Mouse (Mus musculus) heart, embryonic 13.5 days (tissue): Measurements from ENCODE around the gene Arhgap15. TPM values are rescaled to one million over a fixed set of nuclear protein-coding genes. Genes with fewer than 3 reads are reported as not detected.

Source experiments
- ATAC-seq: fragments of 200-750 bp; cut with Nextera tagmentation; 2 replicates; pipeline ENCODE4 v1.8.0; 2017; ENCODE audit warnings: moderate TSS enrichment; ENCODE audit not compliant: insufficient number of reproducible peaks, low FRiP score, low TSS enrichment; ENCODE audit errors: extremely low read depth
- H3K27ac ChIP-seq: fragments of 300-500 bp; sonication (generic); replicated peaks from 2 replicates; pipeline ENCODE4 v1.5.1; 2015; ENCODE audit warnings: moderate library complexity, mild to moderate bottlenecking, inconsistent platforms
- H3K27me3 ChIP-seq: fragments of 300-500 bp; sonication (generic); replicated peaks from 2 replicates; pipeline ENCODE4 v1.6.1; 2015; ENCODE audit warnings: mild to moderate bottlenecking, inconsistent platforms
- H3K36me3 ChIP-seq: fragments of 300-500 bp; sonication (generic); 2 replicates; pipeline ENCODE4 v1.6.1; 2015; ENCODE audit warnings: mild to moderate bottlenecking, inconsistent platforms
- H3K4me1 ChIP-seq: fragments of 300-500 bp; sonication (generic); 2 replicates; pipeline ENCODE4 v1.6.1; 2015; ENCODE audit warnings: inconsistent platforms
- H3K4me2 ChIP-seq: fragments of 300-500 bp; sonication (generic); 2 replicates; pipeline ENCODE4 v1.6.1; 2015; ENCODE audit warnings: inconsistent platforms, mild to moderate bottlenecking, moderate library complexity
- H3K4me3 ChIP-seq: fragments of 300-500 bp; sonication (generic); 2 replicates; pipeline ENCODE4 v1.5.1; 2015; ENCODE audit warnings: moderate library complexity, mild to moderate bottlenecking, inconsistent platforms
- H3K9ac ChIP-seq: fragments of 300-500 bp; sonication (generic); 2 replicates; pipeline ENCODE4 v1.6.1; 2015; ENCODE audit warnings: inconsistent platforms, mild to moderate bottlenecking, moderate library complexity
- H3K9me3 ChIP-seq: fragments of 300-500 bp; sonication (generic); 2 replicates; pipeline ENCODE4 v1.6.1; 2016; ENCODE audit warnings: inconsistent platforms
- WGBS: fragments of 180-500 bp; shearing (Covaris S2); methylation state at CpG from one replicate; pipeline ENCODE4 v1.1.7; 2015; ENCODE audit warnings: mixed read lengths; 5-methylcytosine and 5-hydroxymethylcytosine counted together
- polyA plus RNA-seq: library from polyadenylated mRNA; unstranded; fragments of >200 nt; fragmentation: Nextera tagmentation; extraction: Ambion mirVana; gene quantifications from 2 replicates; pipeline ENCODE4 v1.2.1, GENCODE M21; 2015

The Arhgap15 gene
- polyA plus RNA-seq, 1 experiment from 2014 or later, result 0.87 TPM

- H3K9ac ChIP-seq, result no peak overlapping the region
- peaks cover 12% of the 10 kb centered on the region for H3K4me1 ChIP-seq
- no peaks in the 10 kb centered on the region for H3K9me3 ChIP-seq
- H3K4me2 ChIP-seq, result no peak overlapping the region
- no peaks in the 10 kb centered on the region for H3K27me3 ChIP-seq
- WGBS, result 48% methylated on average over 8 of the region's 8 CpGs
- no peak for ATAC-seq
- no peak overlapping the region for H3K27ac ChIP-seq
- no peaks in the 10 kb centered on the region for H3K36me3 ChIP-seq
- H3K4me3 ChIP-seq, result no peak overlapping the region
Measured at GRCm38 (mm10) chr2:44218317-44218716, 469.7 kb downstream of the Arhgap15 start.

DNA sequence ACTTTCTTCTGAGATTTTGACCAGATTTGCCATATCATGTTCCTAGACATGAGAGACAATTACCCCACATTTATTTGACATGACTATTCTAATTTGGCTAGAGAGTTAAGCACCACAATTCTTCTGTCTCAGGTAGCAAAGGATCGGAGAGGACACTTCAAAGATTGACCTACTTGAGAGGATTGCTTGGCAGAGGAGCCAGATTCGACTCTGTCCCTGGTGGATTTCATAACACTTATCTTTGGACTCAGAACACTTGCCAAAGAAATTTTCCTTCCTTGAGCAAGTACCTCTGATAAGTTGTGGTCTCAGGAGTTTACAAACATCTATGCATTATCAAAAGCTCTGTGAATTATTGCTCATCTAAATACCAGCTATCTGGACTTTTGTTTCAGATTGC lies 473.1 kb downstream of the Arhgap15 start:
- H3K4me2 ChIP-seq, result peak overlapping the region; percentile 45
- WGBS, result 36% methylated on average over 2 of the region's 2 CpGs

GRCm38 (mm10) chr2:44222176-44222753 lies 473.6 kb downstream of the Arhgap15 start:
- peak overlapping the region; percentile 45 for H3K4me2 ChIP-seq

More for the DNA sequence above, 473.1 kb downstream of the Arhgap15 start:
- Histone ChIP-seq H3K9ac (no peak overlapping the region), H3K4me1 (peaks cover 12% of the 10 kb centered on the region), H3K27ac (no peak overlapping the region), H3K9me3 (no peaks in the 10 kb centered on the region), H3K4me3 (no peak overlapping the region), H3K27me3 (no peaks in the 10 kb centered on the region), H3K36me3 (no peaks in the 10 kb centered on the region)
- no peak for ATAC-seq

DNA sequence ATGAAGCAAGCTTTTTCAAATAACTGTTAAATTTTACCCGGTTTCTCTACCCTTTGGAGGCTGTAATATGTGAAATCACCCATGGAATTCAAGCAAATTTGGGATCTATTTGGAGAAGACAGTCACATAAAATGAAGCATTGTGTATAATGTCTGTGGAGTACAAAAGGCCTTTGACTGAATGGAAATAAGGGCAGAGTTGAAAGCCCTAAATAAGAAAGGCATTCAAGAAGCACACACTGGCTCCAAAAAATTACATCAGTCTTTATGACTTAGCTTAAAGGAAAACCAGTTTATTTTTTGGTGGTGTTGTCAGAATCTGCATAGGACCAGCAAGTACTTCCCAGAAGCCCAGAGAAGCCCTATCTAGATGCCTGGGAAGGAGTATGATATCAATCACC lies 486.2 kb downstream of the Arhgap15 start:
- H3K4me2 ChIP-seq, result no peak overlapping the region
- H3K9ac ChIP-seq, result no peak overlapping the region
- no peaks in the 10 kb centered on the region for H3K4me1 ChIP-seq
- ATAC-seq, result no peak
- H3K27me3 ChIP-seq, result no peaks in the 10 kb centered on the region
- H3K36me3 ChIP-seq, result no peaks in the 10 kb centered on the region
- no peak overlapping the region for H3K4me3 ChIP-seq
- no peak overlapping the region for H3K27ac ChIP-seq
- 68% methylated on average over 1 of the region's 1 CpGs for WGBS
- H3K9me3 ChIP-seq, result no peaks in the 10 kb centered on the region

More at GRCm38 (mm10) chr2:44222176-44222753, 473.6 kb downstream of the Arhgap15 start:
- Histone ChIP-seq H3K27ac (no peak overlapping the region), H3K4me1 (peaks cover 12% of the 10 kb centered on the region), H3K4me3 (no peak overlapping the region), H3K36me3 (no peaks in the 10 kb centered on the region), H3K9me3 (no peaks in the 10 kb centered on the region), H3K27me3 (no peaks in the 10 kb centered on the region), H3K9ac (no peak overlapping the region)
- ATAC-seq, result no peak
- WGBS, result 20% methylated on average over 6 of the region's 6 CpGs

- no peaks in the 10 kb centered on the region for H3K9me3 ChIP-seq
- H3K4me3 ChIP-seq, result no peak overlapping the region
- WGBS, result 56% methylated on average over 7 of the region's 7 CpGs
- no peak overlapping the region for H3K9ac ChIP-seq
- no peaks in the 10 kb centered on the region for H3K36me3 ChIP-seq
- H3K27me3 ChIP-seq, result no peaks in the 10 kb centered on the region
- H3K4me1 ChIP-seq, result no peaks in the 10 kb centered on the region
- H3K4me2 ChIP-seq, result no peak overlapping the region
- ATAC-seq, result no peak
- H3K27ac ChIP-seq, result no peak overlapping the region
Measured at GRCm38 (mm10) chr2:44241657-44242454, 493.2 kb downstream of the Arhgap15 start.

DNA sequence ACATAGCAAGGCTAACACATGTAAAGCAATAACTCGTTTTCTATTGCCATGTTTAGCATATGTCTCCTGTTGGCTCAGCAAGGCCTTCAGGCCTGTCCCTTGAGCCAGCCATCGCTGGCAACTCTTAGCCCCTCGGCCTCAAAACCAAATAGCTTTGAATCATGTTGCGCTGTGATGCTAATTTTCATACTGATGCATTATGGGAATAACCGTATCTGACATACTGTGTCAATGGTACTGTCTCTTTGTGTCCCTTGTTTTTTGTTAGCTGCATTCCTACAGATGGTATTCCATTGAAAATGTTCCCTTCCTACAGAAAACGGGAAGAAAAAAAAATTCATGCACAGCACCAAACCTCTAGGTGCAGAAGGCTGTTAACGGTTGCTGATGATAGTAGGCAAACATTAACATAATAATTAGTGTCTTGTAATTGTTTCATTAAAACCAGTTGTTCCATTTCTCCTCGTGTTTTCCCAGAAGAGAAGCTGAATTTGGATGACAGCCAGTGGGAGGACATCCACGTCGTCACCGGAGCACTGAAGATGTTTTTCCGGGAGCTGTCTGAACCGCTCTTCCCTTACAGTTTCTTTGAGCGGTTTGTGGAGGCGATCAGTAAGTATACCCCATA lies 494.1 kb downstream of the Arhgap15 start:
- Histone ChIP-seq H3K9me3 (no peaks in the 10 kb centered on the region), H3K27ac (no peak overlapping the region), H3K4me1 (no peaks in the 10 kb centered on the region), H3K27me3 (no peaks in the 10 kb centered on the region), H3K36me3 (no peaks in the 10 kb centered on the region), H3K4me3 (no peak overlapping the region), H3K4me2 (no peak overlapping the region), H3K9ac (no peak overlapping the region)
- WGBS, result 78% methylated on average over 15 of the region's 15 CpGs
- ATAC-seq, result no peak

DNA sequence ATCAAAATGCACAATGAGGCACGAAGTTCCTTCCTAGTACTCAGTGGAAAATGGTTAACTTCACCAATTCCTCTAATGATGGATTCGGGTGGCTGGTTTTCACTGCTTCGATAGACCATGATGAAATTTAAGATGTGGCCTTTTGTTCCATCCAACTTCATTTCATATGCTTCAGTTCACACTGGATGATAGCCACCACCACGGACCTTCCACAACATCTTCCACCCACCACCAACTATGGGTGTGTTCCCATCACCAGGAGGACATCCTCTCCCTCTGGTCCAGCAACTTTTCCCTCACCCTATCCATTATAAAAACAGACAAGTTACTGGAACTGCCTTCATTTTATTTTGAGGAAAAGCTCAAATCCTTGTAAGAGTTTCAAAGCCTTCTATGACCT lies 506.7 kb downstream of the Arhgap15 start:
- H3K36me3 ChIP-seq, result no peaks in the 10 kb centered on the region
- WGBS, result 77% methylated on average over 4 of the region's 4 CpGs

GRCm38 (mm10) chr2:44257946-44258345 lies 509.3 kb downstream of the Arhgap15 start:
- Histone ChIP-seq H3K9ac (no peak overlapping the region), H3K4me3 (no peak overlapping the region), H3K27ac (no peak overlapping the region), H3K36me3 (no peaks in the 10 kb centered on the region), H3K9me3 (no peaks in the 10 kb centered on the region), H3K27me3 (no peaks in the 10 kb centered on the region), H3K4me1 (no peaks in the 10 kb centered on the region), H3K4me2 (no peak overlapping the region)
- no peak for ATAC-seq
- 71% methylated on average over 2 of the region's 2 CpGs for WGBS

More for the DNA sequence above, 506.7 kb downstream of the Arhgap15 start:
- H3K4me2 ChIP-seq, result no peak overlapping the region
- no peak overlapping the region for H3K27ac ChIP-seq
- no peaks in the 10 kb centered on the region for H3K4me1 ChIP-seq
- H3K9ac ChIP-seq, result no peak overlapping the region
- H3K4me3 ChIP-seq, result no peak overlapping the region
- H3K27me3 ChIP-seq, result no peaks in the 10 kb centered on the region
- ATAC-seq, result no peak
- H3K9me3 ChIP-seq, result no peaks in the 10 kb centered on the region

DNA sequence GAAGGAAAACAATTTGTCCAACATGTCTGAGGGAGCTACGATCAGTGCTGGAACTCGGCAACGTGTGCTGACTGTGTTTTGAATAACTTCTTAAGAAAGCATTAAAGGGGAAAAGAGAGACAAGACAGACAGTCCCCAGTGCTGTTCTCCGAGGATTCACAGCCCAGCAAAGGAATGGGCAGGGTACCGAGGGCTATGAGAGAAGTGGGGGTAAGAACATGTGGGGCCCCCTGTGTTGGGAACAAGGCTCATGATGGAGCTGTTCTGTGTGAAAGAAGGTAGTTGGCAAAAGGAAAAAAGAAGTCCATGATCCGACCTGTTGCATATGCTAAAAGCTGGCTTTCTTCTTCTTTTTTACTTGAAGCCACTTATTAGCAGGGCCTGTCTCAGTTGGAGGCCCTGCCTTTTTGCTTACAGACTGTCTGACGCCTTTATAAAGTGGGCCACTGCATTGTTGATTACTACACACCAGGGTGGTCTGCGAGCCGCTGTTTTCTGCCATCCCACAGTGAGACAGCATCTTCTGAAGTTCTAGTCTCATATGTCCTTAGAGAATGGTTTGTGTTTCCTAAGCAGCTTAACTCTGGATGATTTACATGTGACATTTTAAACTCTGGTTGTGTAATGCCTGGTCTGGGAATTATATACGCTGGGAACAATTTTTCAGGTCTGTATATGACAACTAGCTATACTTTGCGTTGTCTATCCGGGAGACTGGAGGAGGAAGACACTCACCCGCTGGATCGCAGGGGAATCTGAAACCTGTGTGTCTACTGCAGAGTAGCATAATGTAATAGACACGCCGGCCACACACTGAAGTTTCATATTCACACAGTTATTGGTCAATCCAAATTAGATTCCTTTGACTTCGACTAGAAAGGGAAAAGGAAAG lies 523.1 kb downstream of the Arhgap15 start:
- Histone ChIP-seq H3K4me3 (no peak overlapping the region), H3K4me2 (no peak overlapping the region), H3K4me1 (no peaks in the 10 kb centered on the region), H3K9me3 (no peaks in the 10 kb centered on the region), H3K27me3 (no peaks in the 10 kb centered on the region), H3K9ac (no peak overlapping the region), H3K27ac (no peak overlapping the region), H3K36me3 (no peaks in the 10 kb centered on the region)
- ATAC-seq, result no peak
- WGBS, result 59% methylated on average over 17 of the region's 17 CpGs

DNA sequence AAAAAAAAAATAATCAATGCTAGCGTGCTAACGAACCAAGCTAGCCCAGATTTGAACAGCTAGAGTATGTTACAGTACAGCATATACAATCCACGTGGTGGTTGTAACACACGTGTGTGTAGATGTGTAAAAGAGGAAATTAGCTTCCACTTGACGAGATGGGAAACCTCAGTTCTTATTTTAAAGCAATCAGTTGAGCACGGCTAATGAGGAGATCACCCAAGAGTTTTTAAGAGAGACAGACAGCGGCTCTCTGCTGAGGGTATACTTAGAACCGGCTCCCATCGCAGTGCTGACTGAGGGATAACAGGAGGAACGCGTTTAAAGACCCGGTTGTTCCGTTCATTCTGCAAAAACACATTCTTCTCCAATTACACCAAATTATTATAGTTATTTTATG lies 524.0 kb downstream of the Arhgap15 start:
- no peak overlapping the region for H3K9ac ChIP-seq
- WGBS, result 69% methylated on average over 13 of the region's 13 CpGs
- H3K9me3 ChIP-seq, result no peaks in the 10 kb centered on the region
- no peaks in the 10 kb centered on the region for H3K36me3 ChIP-seq
- H3K4me1 ChIP-seq, result no peaks in the 10 kb centered on the region
- H3K27ac ChIP-seq, result no peak overlapping the region
- no peak for ATAC-seq
- no peak overlapping the region for H3K4me3 ChIP-seq
- H3K27me3 ChIP-seq, result no peaks in the 10 kb centered on the region
- no peak overlapping the region for H3K4me2 ChIP-seq

DNA sequence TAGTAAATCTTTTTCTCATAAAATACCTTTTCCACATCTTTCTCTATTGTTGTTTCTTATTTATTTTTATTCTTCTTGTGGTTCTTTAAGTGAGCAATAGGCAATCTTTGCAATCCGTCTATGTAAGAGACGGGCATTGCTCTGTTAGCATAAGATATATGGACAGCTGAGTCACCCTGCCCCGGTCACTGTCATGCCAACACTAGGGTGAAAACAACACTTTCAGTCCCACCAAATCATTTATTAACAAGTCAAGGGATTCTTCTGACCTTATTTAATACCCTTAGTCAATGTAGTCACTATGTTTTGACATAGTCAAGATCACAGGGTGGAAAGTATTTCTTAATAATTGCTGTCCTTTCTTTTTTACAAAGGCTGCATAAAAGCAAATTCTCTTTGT lies 525.8 kb downstream of the Arhgap15 start:
- H3K4me1 ChIP-seq, result no peaks in the 10 kb centered on the region
- no peak overlapping the region for H3K9ac ChIP-seq
- 86% methylated on average over 3 of the region's 3 CpGs for WGBS
- no peak for ATAC-seq
- H3K9me3 ChIP-seq, result no peaks in the 10 kb centered on the region
- no peak overlapping the region for H3K4me2 ChIP-seq
- H3K27ac ChIP-seq, result no peak overlapping the region
- H3K27me3 ChIP-seq, result no peaks in the 10 kb centered on the region
- no peak overlapping the region for H3K4me3 ChIP-seq
- H3K36me3 ChIP-seq, result no peaks in the 10 kb centered on the region
